Mouse (Mus musculus) thymus, adult 2 months (tissue): ENCODE data around the gene Lrsam1.

ENCODE experiments used
- CTCF ChIP-seq: fragments of 200-500 bp; IDR thresholded peaks from 2 replicates; pipeline ENCODE4 v1.5.1; 2012; ENCODE audit warnings: mild to moderate bottlenecking, control low read depth, low read length, moderate library complexity, borderline replicate concordance; ENCODE audit not compliant: control insufficient read depth, poor library complexity, insufficient read depth; ENCODE audit errors: extremely low read depth
- POLR2A ChIP-seq: fragments of 200-500 bp; IDR thresholded peaks from 2 replicates; pipeline ENCODE4 v1.6.1; 2012; ENCODE audit warnings: mild to moderate bottlenecking, low read length, control low read depth, moderate library complexity; ENCODE audit not compliant: control insufficient read depth, poor library complexity, insufficient read depth; ENCODE audit errors: extremely low read depth

DNA sequence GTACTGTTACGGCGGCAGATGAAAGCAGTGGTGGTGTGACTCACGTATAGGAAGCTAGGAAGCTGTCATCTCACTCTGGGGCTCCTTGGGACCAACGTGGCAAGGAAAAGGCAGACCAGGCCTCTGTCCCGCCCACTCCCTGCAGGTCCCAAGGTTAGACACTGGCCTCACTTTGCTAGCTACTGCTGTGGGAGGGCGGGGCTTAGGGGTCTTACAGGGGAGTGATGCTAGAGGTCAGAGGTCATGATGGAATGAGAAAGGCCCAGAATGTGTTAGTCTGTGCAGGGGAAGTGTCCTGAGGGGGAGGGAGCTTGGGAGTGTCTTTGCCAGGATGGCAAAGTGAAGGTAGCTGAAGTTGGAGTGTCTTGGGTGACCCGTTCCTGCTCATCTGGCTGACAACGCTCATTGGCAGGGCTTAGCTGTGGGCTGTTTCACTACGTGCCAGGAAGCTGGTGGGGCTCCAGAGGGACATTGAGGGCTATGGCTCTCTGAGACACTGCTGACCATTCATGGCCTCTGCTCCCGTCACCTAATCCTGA is 37.0 kb downstream of the Lrsam1 start:
- TF ChIP-seq POLR2A: no peak
- TF ChIP-seq CTCF: no peak
